Mouse (Mus musculus) intestine, embryonic 14.5 days (tissue): Measurements from ENCODE around the gene Gse1. TPM values are rescaled to one million over a fixed set of nuclear protein-coding genes. Genes with fewer than 3 reads are reported as not detected.

Experiments used
- ATAC-seq: fragments of 200-750 bp; cut with Nextera tagmentation; replicated peaks from 2 replicates; pipeline ENCODE4 v1.8.0; 2017; ENCODE audit warnings: low read depth, moderate number of reproducible peaks, moderate TSS enrichment, moderate library complexity; ENCODE audit not compliant: low FRiP score, low TSS enrichment
- DNase-seq: peaks from one replicate; pipeline ENCODE4 v3.0.0-alpha.2; 2018; ENCODE audit warnings: low spot score
- H3K27ac ChIP-seq: fragments of 300-500 bp; sonication (generic); 2 replicates; pipeline ENCODE4 v1.5.1; 2014; ENCODE audit warnings: low read depth, mild to moderate bottlenecking, control low read depth
- H3K27me3 ChIP-seq: fragments of 300-500 bp; sonication (generic); replicated peaks from 2 replicates; pipeline ENCODE4 v1.6.1; 2014; ENCODE audit warnings: low read length, control low read depth; ENCODE audit not compliant: control insufficient read depth, insufficient read depth
- H3K36me3 ChIP-seq: fragments of 300-500 bp; sonication (generic); 2 replicates; pipeline ENCODE4 v1.6.1; 2014; ENCODE audit warnings: low read length, control low read depth; ENCODE audit not compliant: control insufficient read depth, insufficient read depth
- H3K4me1 ChIP-seq: fragments of 300-500 bp; sonication (generic); replicated peaks from 2 replicates; pipeline ENCODE4 v1.6.1; 2014; ENCODE audit warnings: low read length, control low read depth, mixed read lengths; ENCODE audit not compliant: control insufficient read depth, insufficient read depth
- H3K4me2 ChIP-seq: fragments of 300-500 bp; sonication (generic); 2 replicates; pipeline ENCODE4 v1.6.1; 2014; ENCODE audit warnings: low read length
- H3K4me3 ChIP-seq: fragments of 300-500 bp; sonication (generic); 2 replicates; pipeline ENCODE4 v1.5.1; 2014; ENCODE audit warnings: low read depth, low read length, control low read depth, mixed read lengths
- H3K9ac ChIP-seq: fragments of 300-500 bp; sonication (generic); 2 replicates; pipeline ENCODE4 v1.6.1; 2014; ENCODE audit warnings: mild to moderate bottlenecking, low read length
- H3K9me3 ChIP-seq: fragments of 300-500 bp; sonication (generic); 2 replicates; pipeline ENCODE4 v1.6.1; 2016; ENCODE audit warnings: low read length, control low read depth; ENCODE audit not compliant: control insufficient read depth
- WGBS: fragments of 180-500 bp; shearing (Covaris S2); extraction: QIAGEN DNeasy Blood & Tissue Kit; methylation state at CpG from one replicate; pipeline ENCODE4 v1.1.7; 2014; 5-methylcytosine and 5-hydroxymethylcytosine counted together
- polyA plus RNA-seq: library from polyadenylated mRNA; unstranded; fragments of >200 nt; fragmentation: Nextera tagmentation; extraction: Ambion mirVana; gene quantifications from 2 replicates; pipeline ENCODE4 v1.2.1, GENCODE M21; 2014

The Gse1 gene
- polyA plus RNA-seq, 1 experiment from 2014 or later, result 13.3 TPM

GRCm38 (mm10) chr8:120433734-120434133 is 205.5 kb downstream of the Gse1 start:
- no peak overlapping the region for H3K4me2 ChIP-seq
- no peak overlapping the region for H3K27ac ChIP-seq
- DNase-seq, result no peak
- no peaks in the 10 kb centered on the region for H3K27me3 ChIP-seq
- H3K9ac ChIP-seq, result no peak overlapping the region
- no peak for ATAC-seq
- H3K9me3 ChIP-seq, result peaks cover 3% of the 10 kb centered on the region; the same call in 1 of the 2 replicates
- no peak overlapping the region for H3K4me3 ChIP-seq
- 97% methylated on average over 1 of the region's 1 CpGs for WGBS
- no peaks in the 10 kb centered on the region for H3K36me3 ChIP-seq
- H3K4me1 ChIP-seq, result peaks cover 13% of the 10 kb centered on the region

GRCm38 (mm10) chr8:120435781-120436180 is 207.5 kb downstream of the Gse1 start:
- no peak overlapping the region for H3K27ac ChIP-seq
- ATAC-seq, result no peak
- no peaks in the 10 kb centered on the region for H3K36me3 ChIP-seq
- no peak overlapping the region for H3K4me3 ChIP-seq
- DNase-seq, result no peak
- H3K4me2 ChIP-seq, result no peak overlapping the region
- H3K4me1 ChIP-seq, result peaks cover 27% of the 10 kb centered on the region
- H3K9me3 ChIP-seq, result peaks cover 3% of the 10 kb centered on the region; the same call in 1 of the 2 replicates
- H3K9ac ChIP-seq, result no peak overlapping the region
- H3K27me3 ChIP-seq, result no peaks in the 10 kb centered on the region
- 91% methylated on average over 15 of the region's 15 CpGs for WGBS

- peaks cover 27% of the 10 kb centered on the region for H3K4me1 ChIP-seq
- H3K36me3 ChIP-seq, result no peaks in the 10 kb centered on the region
- H3K4me2 ChIP-seq, result no peak overlapping the region
- no peak overlapping the region for H3K9ac ChIP-seq
- DNase-seq (no peak), ATAC-seq (no peak)
- H3K27me3 ChIP-seq, result no peaks in the 10 kb centered on the region
- peaks cover 3% of the 10 kb centered on the region; the same call in 1 of the 2 replicates for H3K9me3 ChIP-seq
- 56% methylated on average over 5 of the region's 5 CpGs for WGBS
- H3K27ac ChIP-seq, result no peak overlapping the region
- H3K4me3 ChIP-seq, result no peak overlapping the region
These were observed 208.3 kb downstream of the Gse1 start for GRCm38 (mm10) chr8:120436491-120437030.

GRCm38 (mm10) chr8:120437207-120437606 is 209.0 kb downstream of the Gse1 start:
- Histone ChIP-seq H3K4me3 (no peak overlapping the region), H3K27ac (no peak overlapping the region), H3K27me3 (no peaks in the 10 kb centered on the region), H3K4me1 (peaks cover 31% of the 10 kb centered on the region), H3K9me3 (peaks cover 3% of the 10 kb centered on the region; the same call in 1 of the 2 replicates), H3K36me3 (no peaks in the 10 kb centered on the region), H3K9ac (no peak overlapping the region), H3K4me2 (no peak overlapping the region)
- 67% methylated on average over 1 of the region's 1 CpGs for WGBS
- DNase-seq, result no peak
- no peak for ATAC-seq

GRCm38 (mm10) chr8:120437666-120438395 is 209.6 kb downstream of the Gse1 start:
- peaks cover 36% of the 10 kb centered on the region for H3K4me1 ChIP-seq
- no peaks in the 10 kb centered on the region for H3K27me3 ChIP-seq
- H3K4me2 ChIP-seq, result no peak overlapping the region
- no peak for DNase-seq
- WGBS, result 81% methylated on average over 21 of the region's 21 CpGs
- H3K9me3 ChIP-seq, result peaks cover 3% of the 10 kb centered on the region; the same call in 1 of the 2 replicates
- no peak overlapping the region for H3K9ac ChIP-seq
- H3K36me3 ChIP-seq, result no peaks in the 10 kb centered on the region
- H3K27ac ChIP-seq, result no peak overlapping the region
- H3K4me3 ChIP-seq, result no peak overlapping the region
- no peak for ATAC-seq

GRCm38 (mm10) chr8:120439309-120439708 is 211.1 kb downstream of the Gse1 start:
- H3K4me1 ChIP-seq, result peaks cover 38% of the 10 kb centered on the region
- ATAC-seq (no peak; the same call in 1 of the 2 replicates), DNase-seq (no peak)
- no peak overlapping the region for H3K4me3 ChIP-seq
- no peaks in the 10 kb centered on the region for H3K36me3 ChIP-seq
- H3K9me3 ChIP-seq, result no peaks in the 10 kb centered on the region
- no peak overlapping the region for H3K27ac ChIP-seq
- no peaks in the 10 kb centered on the region for H3K27me3 ChIP-seq
- 22% methylated on average over 19 of the region's 19 CpGs for WGBS
- H3K9ac ChIP-seq, result no peak overlapping the region
- H3K4me2 ChIP-seq, result no peak overlapping the region

- ATAC-seq (no peak), DNase-seq (no peak)
- Histone ChIP-seq H3K9me3 (no peaks in the 10 kb centered on the region), H3K27me3 (no peaks in the 10 kb centered on the region), H3K9ac (no peak overlapping the region), H3K4me2 (no peak overlapping the region), H3K27ac (no peak overlapping the region), H3K4me3 (no peak overlapping the region), H3K4me1 (peaks cover 45% of the 10 kb centered on the region), H3K36me3 (no peaks in the 10 kb centered on the region)
- WGBS, result 74% methylated on average over 12 of the region's 12 CpGs
These were observed 212.5 kb downstream of the Gse1 start for GRCm38 (mm10) chr8:120440739-120441138.

GRCm38 (mm10) chr8:120441637-120442036 is 213.4 kb downstream of the Gse1 start:
- WGBS, result 74% methylated on average over 6 of the region's 6 CpGs
- Histone ChIP-seq H3K4me3 (no peak overlapping the region), H3K36me3 (no peaks in the 10 kb centered on the region), H3K27ac (no peak overlapping the region), H3K9ac (no peak overlapping the region), H3K27me3 (no peaks in the 10 kb centered on the region), H3K4me2 (no peak overlapping the region), H3K9me3 (no peaks in the 10 kb centered on the region), H3K4me1 (peaks cover 43% of the 10 kb centered on the region)
- no peak for DNase-seq
- no peak for ATAC-seq
